Mouse (Mus musculus) ES-E14 (cell line): ENCODE data around the gene Abcg8.

Experiments
- CHD2 ChIP-seq: IDR thresholded peaks from 2 replicates; pipeline ENCODE4 v1.6.1; 2014; ENCODE audit warnings: mild to moderate bottlenecking, low read depth, low read length, inconsistent platforms
- HCFC1 ChIP-seq: IDR thresholded peaks from 2 replicates; pipeline ENCODE4 v1.6.1; 2012; ENCODE audit warnings: low read length, inconsistent platforms, borderline replicate concordance; ENCODE audit not compliant: insufficient read depth

DNA sequence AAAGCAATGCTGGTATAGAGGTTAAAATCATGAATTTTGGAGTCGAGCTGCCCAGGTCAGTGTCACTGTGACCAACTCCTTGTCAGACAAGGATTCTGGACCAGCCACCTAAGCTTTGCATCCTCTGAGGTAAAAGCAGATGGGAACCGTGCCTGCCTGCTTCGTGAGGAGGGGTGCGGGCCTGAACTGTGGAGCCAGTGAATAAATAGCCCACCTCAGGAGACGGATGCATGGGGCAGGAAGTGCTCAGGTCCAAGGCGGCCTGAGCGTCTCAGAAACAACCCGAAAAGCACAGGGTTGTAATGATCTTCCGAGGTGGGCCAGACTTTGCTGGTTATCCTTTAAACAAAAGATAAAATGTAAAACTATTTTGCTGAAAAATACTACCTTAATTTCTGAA lies 31.0 kb upstream of the Abcg8 start:
- no peak for TF ChIP-seq HCFC1
- no peak for TF ChIP-seq CHD2
